Mouse (Mus musculus) C2C12 (cell line): ENCODE results near the gene Vmn2r84. TPM values are rescaled to one million over a fixed set of nuclear protein-coding genes. Genes with fewer than 3 reads are reported as not detected.
"Not testable (repeated sequence)": the region's sequence is repeated elsewhere in the genome, so short reads cannot be mapped to it uniquely, and the experiment has no call there.

Experiments used
- H3K27me3 ChIP-seq: one replicate; pipeline ENCODE4 v1.6.1; 2011; ENCODE audit not compliant: control insufficient read depth, insufficient read depth, insufficient read length
- H3K36me3 ChIP-seq: one replicate; pipeline ENCODE4 v1.6.1; 2011; ENCODE audit not compliant: control insufficient read depth, insufficient read depth
- H3K4me3 ChIP-seq: one replicate; pipeline ENCODE4 v1.5.1; 2011; ENCODE audit warnings: mild to moderate bottlenecking, control low read depth; ENCODE audit not compliant: poor library complexity, insufficient read depth, severe bottlenecking
- H3K79me2 ChIP-seq: one replicate; pipeline ENCODE4 v1.6.1; 2011; ENCODE audit not compliant: control insufficient read depth, insufficient read depth
- H3K79me3 ChIP-seq: one replicate; pipeline ENCODE4 v1.6.1; 2011; ENCODE audit warnings: low read depth, control low read depth
- H3ac ChIP-seq: one replicate; pipeline ENCODE3; 2011; ENCODE audit warnings: low read depth; ENCODE audit not compliant: control insufficient read depth, insufficient read length
- CEBPB ChIP-seq: IDR thresholded peaks from one replicate; pipeline ENCODE4 v1.6.1; 2011; ENCODE audit warnings: low read depth, mild to moderate bottlenecking, control low read depth, moderate library complexity
- CTCF ChIP-seq: IDR thresholded peaks from one replicate; pipeline ENCODE4 v1.5.1; 2011; ENCODE audit not compliant: control insufficient read depth, insufficient read depth, insufficient read length
- FOSL1 ChIP-seq: IDR thresholded peaks from one replicate; pipeline ENCODE4 v1.8.0; 2011; ENCODE audit warnings: mild to moderate bottlenecking, low read length; ENCODE audit not compliant: poor library complexity, insufficient read depth, severe bottlenecking
- MAX ChIP-seq: IDR thresholded peaks from one replicate; pipeline ENCODE4 v1.6.1; 2011; ENCODE audit warnings: mild to moderate bottlenecking, control low read depth
- MYOD1 ChIP-seq: IDR thresholded peaks from one replicate; pipeline ENCODE4 v1.6.1; 2011; ENCODE audit warnings: low read depth; ENCODE audit not compliant: control insufficient read depth, insufficient read length
- MYOG ChIP-seq: IDR thresholded peaks from one replicate; pipeline ENCODE4 v1.6.1; 2011; ENCODE audit not compliant: control insufficient read depth, insufficient read length; ENCODE audit errors: extremely low read depth
- USF1 ChIP-seq: IDR thresholded peaks from one replicate; pipeline ENCODE4 v1.6.1; 2011; ENCODE audit warnings: low read depth, mild to moderate bottlenecking, control low read depth, moderate library complexity
- long read RNA-seq, 2 experiments: library from polyadenylated mRNA; unstranded; transcript quantifications; one replicate each; pipeline ENCODE4 v2.0.0; 2019 to 2020
- polyA plus RNA-seq: library from polyadenylated mRNA; unstranded; fragments of >200 nt; fragmentation: generic; extraction: Trizol; gene quantifications from one replicate; pipeline ENCODE4 v1.2.1, GENCODE M21; 2012; ENCODE audit warnings: missing spikeins

Vmn2r84 gene
- polyA plus RNA-seq, result not detected
- long read RNA-seq, experiment 1, result 0 reads
- long read RNA-seq, experiment 2, result 0 reads

DNA sequence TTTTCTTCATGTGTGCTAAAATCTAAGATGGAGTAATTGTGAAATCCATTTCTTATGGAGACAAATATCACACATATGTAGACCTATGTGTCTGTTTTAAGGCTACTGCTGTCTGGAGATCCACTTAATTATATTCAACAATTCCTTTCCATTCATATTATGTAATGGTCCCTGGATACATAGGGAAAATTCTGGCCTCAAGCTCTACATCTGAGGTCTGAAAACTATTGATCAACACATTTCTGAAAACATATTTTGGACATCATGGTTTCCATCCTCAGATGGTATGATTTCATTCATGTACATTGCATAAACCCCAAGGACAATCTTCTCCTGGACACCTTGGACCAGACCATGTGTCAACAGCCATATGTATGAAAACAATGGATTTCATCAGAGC lies at the start of gene Vmn2r84:
Gene Vmn2r84 (minus strand): TSS at position 101 of the 400 bp plus-strand sequence.
- Histone ChIP-seq H3K36me3 (no peaks in the 10 kb centered on the region), H3K27me3 (no peaks in the 10 kb centered on the region), H3K4me3 (no peak within 1 kb of the TSS), H3K79me3 (no peaks in the 10 kb centered on the region), H3ac (no peak within 1 kb of the TSS), H3K79me2 (no peaks in the 10 kb centered on the region)
- no peak for TF ChIP-seq MAX
- TF ChIP-seq CEBPB, result no peak
- no peak for TF ChIP-seq USF1
- no peak for TF ChIP-seq CTCF
- no peak for TF ChIP-seq MYOD1
- TF ChIP-seq MYOG, result no peak
- TF ChIP-seq FOSL1, result no peak

DNA sequence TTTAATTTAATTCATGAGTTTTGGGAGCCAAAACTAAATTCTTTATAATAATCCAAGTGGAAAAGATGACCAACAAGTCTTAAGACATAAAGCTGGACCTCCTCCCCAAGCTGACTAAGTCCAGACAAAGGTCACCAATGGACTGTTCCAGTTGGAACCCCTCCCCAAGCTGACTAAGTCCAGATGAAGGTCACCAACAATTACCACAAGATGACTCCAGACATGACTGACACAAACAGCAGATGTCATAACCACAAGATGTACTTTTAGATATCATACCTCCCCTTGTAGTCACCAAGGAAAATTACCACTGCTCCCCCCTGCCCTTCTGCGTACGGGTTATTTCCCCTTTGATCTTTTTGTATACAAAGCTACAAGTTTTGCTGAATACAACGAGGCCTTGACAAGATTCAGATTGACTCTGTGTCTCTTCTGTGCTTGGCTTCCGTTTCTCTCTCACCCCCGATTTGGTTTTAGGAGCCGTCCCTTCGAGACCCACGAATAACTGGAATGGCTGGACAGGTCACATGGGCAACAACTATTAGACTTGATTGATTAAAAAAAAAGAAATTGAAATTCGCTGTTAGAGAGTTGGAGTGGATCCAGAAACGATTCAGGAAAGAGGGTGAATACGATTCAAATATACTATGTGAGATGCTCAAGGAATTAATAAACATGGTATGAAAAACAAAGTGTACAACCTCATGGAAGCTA lies 40.2 kb upstream of the Vmn2r84 start:
- H3K27me3 ChIP-seq, H3K36me3 ChIP-seq, H3ac ChIP-seq, H3K79me2 ChIP-seq, H3K4me3 ChIP-seq, H3K79me3 ChIP-seq: not testable (repeated sequence)
- peak; percentile 58 for TF ChIP-seq FOSL1
- TF ChIP-seq USF1, result peak; percentile 82
- TF ChIP-seq MAX, result peak; percentile 40
- peak; percentile 88 for TF ChIP-seq MYOD1

GRCm38 (mm10) chr10:130429603-130430002 lies 35.5 kb upstream of the Vmn2r84 start, which contains the start of gene Vmn2r85:
TSS of gene Vmn2r85 (minus strand) at chr10:130429703.
- not testable (repeated sequence) for H3K27me3 ChIP-seq, H3K4me3 ChIP-seq, H3K79me3 ChIP-seq, H3ac ChIP-seq, H3K79me2 ChIP-seq, H3K36me3 ChIP-seq

GRCm38 (mm10) chr10:130422368-130422767 lies 28.2 kb upstream of the Vmn2r84 start:
- H3K27me3 ChIP-seq, H3K36me3 ChIP-seq, H3ac ChIP-seq, H3K79me3 ChIP-seq, H3K4me3 ChIP-seq, H3K79me2 ChIP-seq: not testable (repeated sequence)
- peak; percentile 92 for TF ChIP-seq CEBPB

DNA sequence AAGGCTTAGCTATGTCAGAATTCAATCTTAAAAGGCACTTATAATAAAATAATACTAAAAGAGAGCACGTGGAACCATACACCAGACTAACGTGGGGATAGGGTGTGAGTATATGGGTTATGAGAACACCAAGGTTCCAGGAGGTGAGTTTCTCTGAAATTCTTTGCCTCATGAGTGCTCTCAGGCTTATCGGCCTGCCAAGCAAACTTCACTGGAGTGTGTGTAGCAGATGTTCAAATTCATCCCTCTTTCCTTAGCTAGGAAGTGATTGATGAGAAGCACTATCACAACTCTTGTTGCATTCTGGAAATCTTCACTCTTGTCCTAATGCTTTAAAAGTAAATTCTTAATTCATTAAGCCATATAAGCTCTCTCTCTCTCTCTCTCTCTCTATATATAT lies 26.3 kb upstream of the Vmn2r84 start:
- H3K27me3 ChIP-seq, result no peaks in the 10 kb centered on the region
- no peaks in the 10 kb centered on the region for H3K36me3 ChIP-seq
- no peak overlapping the region for H3K4me3 ChIP-seq
- no peak overlapping the region for H3ac ChIP-seq
- no peaks in the 10 kb centered on the region for H3K79me3 ChIP-seq
- TF ChIP-seq FOSL1 (no peak), MAX (no peak), MYOD1 (no peak), CEBPB (no peak), MYOG (no peak), USF1 (no peak), CTCF (no peak)
- H3K79me2 ChIP-seq, result no peaks in the 10 kb centered on the region

GRCm38 (mm10) chr10:130419954-130420353 lies 25.8 kb upstream of the Vmn2r84 start:
- H3K27me3 ChIP-seq, H3K79me2 ChIP-seq, H3K4me3 ChIP-seq, H3K36me3 ChIP-seq, H3K79me3 ChIP-seq, H3ac ChIP-seq: not testable (repeated sequence)

GRCm38 (mm10) chr10:130416352-130416751 lies 22.2 kb upstream of the Vmn2r84 start:
- not testable (repeated sequence) for H3K27me3 ChIP-seq, H3K4me3 ChIP-seq, H3K36me3 ChIP-seq, H3ac ChIP-seq, H3K79me2 ChIP-seq, H3K79me3 ChIP-seq

GRCm38 (mm10) chr10:130412167-130412698 lies 18.1 kb upstream of the Vmn2r84 start:
- H3K79me3 ChIP-seq, H3K79me2 ChIP-seq, H3ac ChIP-seq, H3K4me3 ChIP-seq, H3K27me3 ChIP-seq, H3K36me3 ChIP-seq: not testable (repeated sequence)
